Mouse (Mus musculus): ENCODE results near the gene Adcy1.
A peak's percentile ranks its signal among the peaks of the same experiment; 100 is the strongest.

Adcy1 gene

DNA sequence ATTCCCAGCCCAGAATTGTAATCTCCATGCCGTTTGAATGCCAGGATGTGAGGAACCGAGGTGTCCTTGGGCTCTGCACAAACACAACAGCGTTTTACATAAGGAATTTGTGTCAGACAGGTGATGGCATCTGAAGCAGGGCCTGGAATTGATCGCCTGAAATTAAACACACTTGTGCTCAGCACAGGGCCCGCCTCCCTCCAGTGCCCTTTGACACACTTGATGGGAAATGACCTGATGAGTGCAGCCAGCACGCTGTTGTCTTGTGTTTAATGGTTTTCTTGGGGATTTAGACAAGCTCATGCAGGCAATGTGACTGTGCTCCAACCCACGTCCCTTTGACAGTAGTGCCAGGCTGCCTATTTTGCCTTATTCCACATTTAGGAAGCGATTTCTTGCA is 124.2 kb downstream of the Adcy1 start:
- no peak for DNase-seq

GRCm38 (mm10) chr11:7188469-7188868 is 125.2 kb downstream of the Adcy1 start, which contains the start of gene Gm11985:
Gene Gm11985 (minus strand): TSS chr11:7188569.
- DNase-seq, result no peak

DNA sequence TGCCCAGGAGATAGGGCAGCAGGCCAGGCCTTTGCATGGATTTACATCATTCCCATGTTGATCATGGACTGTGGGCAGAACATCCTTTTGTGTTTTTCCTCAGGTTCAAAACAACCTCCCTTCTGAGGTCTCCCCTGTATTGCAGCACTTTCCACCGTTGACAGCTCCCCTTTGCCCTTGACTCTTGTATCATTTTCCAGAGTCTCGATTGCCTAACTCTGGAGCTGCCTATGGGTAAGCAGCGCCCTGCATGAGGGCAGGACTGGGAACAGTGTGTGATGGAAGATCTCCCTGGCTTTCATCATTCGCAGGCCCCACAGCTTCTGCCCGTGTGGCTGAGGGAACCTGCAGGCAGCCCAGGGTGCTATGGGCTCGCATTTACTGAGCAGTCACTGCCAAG is 129.4 kb downstream of the Adcy1 start:
- no peak for DNase-seq

- DNase-seq, result no peak
Measured at GRCm38 (mm10) chr11:7193134-7193533, 129.8 kb downstream of the Adcy1 start.

- DNase-seq, result no peak
Measured at GRCm38 (mm10) chr11:7194432-7195311, 131.4 kb downstream of the Adcy1 start.

- DNase-seq, result no peak
Measured at GRCm38 (mm10) chr11:7195312-7195685, 132.0 kb downstream of the Adcy1 start.

- DNase-seq, result no peak
Measured at GRCm38 (mm10) chr11:7197491-7197941, 134.2 kb downstream of the Adcy1 start, which contains the start of gene Igfbp1. Gene Igfbp1 (plus strand): TSS chr11:7197782.

- DNase-seq, result no peak
Measured at GRCm38 (mm10) chr11:7198006-7198405, 134.7 kb downstream of the Adcy1 start.

GRCm38 (mm10) chr11:7198481-7199256 is 135.4 kb downstream of the Adcy1 start:
- DNase-seq, result no peak

DNA sequence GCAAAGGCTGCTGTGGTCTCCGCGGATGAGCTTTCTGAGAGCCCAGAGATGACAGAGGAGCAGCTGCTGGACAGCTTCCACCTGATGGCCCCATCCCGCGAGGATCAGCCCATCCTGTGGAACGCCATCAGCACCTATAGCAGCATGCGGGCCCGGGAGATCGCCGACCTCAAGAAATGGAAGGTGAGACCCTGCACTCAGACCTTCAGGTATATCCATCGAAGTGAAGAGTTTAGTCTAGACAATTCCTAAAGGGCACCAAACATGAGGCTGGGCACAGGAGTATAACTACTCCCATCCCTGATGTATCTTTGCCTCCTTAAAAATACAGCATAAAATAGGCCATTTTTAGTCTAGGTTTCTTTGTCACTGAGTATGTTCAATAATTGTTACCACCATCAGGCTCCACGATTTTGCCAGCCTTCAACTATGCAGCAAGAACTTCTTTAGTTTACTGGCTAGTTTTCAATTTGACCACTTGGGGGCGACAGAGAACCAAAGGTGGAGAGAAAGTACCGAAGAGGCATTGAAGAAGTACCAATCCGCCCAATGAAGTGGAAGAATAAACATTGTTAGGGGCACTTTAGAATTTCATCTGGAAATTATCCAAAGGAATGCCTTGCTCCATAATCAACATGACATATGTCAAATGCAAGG is 136.6 kb downstream of the Adcy1 start:
- peak; percentile 82 for DNase-seq

GRCm38 (mm10) chr11:7200393-7200783 is 137.1 kb downstream of the Adcy1 start:
- DNase-seq, result no peak

DNA sequence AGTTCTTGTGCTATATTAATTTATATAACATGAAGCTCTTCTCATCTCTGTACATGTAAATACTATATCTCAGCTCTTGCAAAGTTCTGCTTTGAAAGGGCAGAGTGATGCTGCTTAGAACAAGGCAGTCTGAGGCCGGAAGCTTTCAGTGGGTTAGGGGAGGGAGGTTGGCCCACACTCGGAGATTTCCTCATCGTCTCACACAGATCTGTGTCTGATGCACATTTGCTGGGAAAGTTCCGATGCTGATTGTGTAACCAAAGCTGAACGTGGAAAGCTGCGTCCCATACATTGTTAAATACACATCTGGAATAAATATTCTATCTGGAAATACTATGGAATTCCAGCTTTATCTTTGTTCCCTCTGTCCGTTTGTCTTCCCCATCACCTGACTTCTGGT is 138.9 kb downstream of the Adcy1 start:
- no peak for DNase-seq

DNA sequence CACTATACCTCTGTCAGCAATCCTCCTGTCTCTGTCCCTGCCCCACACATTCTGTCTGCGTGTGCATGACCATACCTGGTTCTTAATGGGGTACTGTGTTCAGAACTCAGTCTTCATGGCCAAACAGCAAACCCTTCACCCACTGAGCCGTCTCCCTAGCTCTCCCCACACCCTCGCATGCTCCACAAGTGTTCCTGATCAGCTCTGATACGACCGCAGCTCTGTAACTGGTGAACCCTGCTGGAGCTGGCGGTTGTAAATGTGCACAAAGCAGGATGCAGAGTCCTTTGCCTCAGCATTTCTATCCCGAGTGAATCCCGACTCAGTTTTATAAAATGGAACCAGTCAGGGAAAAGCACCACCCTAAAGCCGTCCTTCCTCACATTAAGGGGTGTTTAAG is 140.6 kb downstream of the Adcy1 start:
- DNase-seq, result no peak

DNA sequence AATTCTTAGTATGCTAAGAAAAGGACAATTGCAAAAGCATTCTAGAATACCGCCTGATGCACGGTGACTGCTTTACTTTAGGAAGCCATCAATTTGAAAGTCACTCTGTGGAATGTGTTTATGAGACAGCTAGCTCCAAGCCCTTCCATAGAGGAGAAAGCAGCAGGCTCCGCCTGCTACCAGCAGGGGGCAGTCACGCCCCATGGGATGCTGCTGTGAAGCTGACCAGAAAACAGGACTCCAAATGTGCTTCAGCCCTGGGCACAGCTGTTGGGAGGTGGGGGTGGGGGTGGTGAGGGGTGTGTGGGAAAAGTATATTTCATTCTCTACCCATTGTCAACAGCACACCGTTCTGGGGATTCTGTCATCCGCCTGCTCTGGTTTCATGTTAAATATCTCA is 147.1 kb downstream of the Adcy1 start:
- DNase-seq, result peak; percentile 84 to 86

DNA sequence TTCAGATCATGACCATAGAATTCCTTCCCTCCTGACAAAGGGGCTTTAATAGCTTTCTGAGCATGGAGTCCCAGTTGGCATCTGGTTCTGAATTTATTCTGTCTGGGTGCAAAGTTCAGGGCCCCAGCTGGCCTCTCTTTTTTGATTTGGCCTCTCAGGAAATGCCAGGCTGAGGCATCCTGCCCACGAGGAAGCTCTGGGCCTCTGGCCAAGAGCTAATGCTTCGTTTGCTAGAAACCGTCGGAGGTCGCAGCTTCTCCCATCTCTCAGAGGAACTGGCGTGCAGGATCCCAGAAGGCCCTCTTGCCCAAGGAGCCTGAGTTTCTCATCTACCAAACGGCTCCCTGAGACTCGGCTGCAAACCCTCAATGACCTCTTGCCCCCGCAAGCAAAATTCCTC is 147.9 kb downstream of the Adcy1 start:
- DNase-seq, result peak; percentile 62 to 64

- no peak for DNase-seq
Measured at GRCm38 (mm10) chr11:7212126-7212798, 149.0 kb downstream of the Adcy1 start.

- DNase-seq, result no peak
Measured at GRCm38 (mm10) chr11:7213161-7213500, 149.8 kb downstream of the Adcy1 start.

- DNase-seq, result peak; percentile 84 to 89
Measured at GRCm38 (mm10) chr11:7213501-7214341, 150.4 kb downstream of the Adcy1 start, which contains the start of gene Igfbp3. Gene Igfbp3 (minus strand): TSS chr11:7213923.

DNA sequence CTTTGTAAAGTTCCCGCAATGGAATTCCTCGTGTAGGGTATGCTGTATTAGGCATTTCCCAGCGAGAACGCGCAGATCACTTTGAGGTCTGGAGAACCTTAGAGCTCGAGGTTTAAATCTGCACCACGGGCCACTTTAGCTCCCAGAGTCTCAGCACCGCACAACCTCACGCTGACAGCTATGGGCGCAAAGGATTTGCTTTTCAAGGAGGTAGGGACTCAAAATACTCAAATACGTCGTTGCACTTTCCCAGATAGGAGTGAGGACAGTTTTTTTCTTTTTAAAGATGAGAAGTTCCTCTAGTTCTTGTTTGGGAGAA is 151.0 kb downstream of the Adcy1 start:
- DNase-seq, result no peak

GRCm38 (mm10) chr11:7214761-7215160 is 151.5 kb downstream of the Adcy1 start:
- peak; percentile 87 to 90 for DNase-seq

- peak; percentile 89 to 90 for DNase-seq
Measured at GRCm38 (mm10) chr11:7215703-7216102, 152.4 kb downstream of the Adcy1 start.

- DNase-seq, result peak in 1 of 2 experiments; percentile 40
Measured at GRCm38 (mm10) chr11:7221826-7222225, 158.5 kb downstream of the Adcy1 start.
